Mouse (Mus musculus) limb, embryonic 12.5 days (tissue): ENCODE results near the gene Usp16. TPM values are rescaled to one million over a fixed set of nuclear protein-coding genes. Genes with fewer than 3 reads are reported as not detected.
A peak's percentile ranks its signal among the peaks of the same experiment; 100 is the strongest.
"Not testable (repeated sequence)": the region's sequence is repeated elsewhere in the genome, so short reads cannot be mapped to it uniquely, and the experiment has no call there.

Experiments used
- ATAC-seq: fragments of 200-750 bp; cut with Nextera tagmentation; 2 replicates; pipeline ENCODE4 v1.8.0; 2017; ENCODE audit warnings: low read depth, moderate TSS enrichment; ENCODE audit not compliant: insufficient number of reproducible peaks, insufficient read depth, low FRiP score, low TSS enrichment
- H3K27ac ChIP-seq: fragments of 300-500 bp; sonication (generic); 2 replicates; pipeline ENCODE4 v1.5.1; 2016; ENCODE audit warnings: mild to moderate bottlenecking, moderate library complexity
- H3K27me3 ChIP-seq: fragments of 300-500 bp; sonication (generic); 2 replicates; pipeline ENCODE4 v1.6.1; 2016; ENCODE audit warnings: mild to moderate bottlenecking, moderate library complexity
- H3K36me3 ChIP-seq: fragments of 300-500 bp; sonication (generic); 2 replicates; pipeline ENCODE4 v1.6.1; 2016; ENCODE audit warnings: mild to moderate bottlenecking, moderate library complexity
- H3K4me1 ChIP-seq: fragments of 300-500 bp; sonication (generic); replicated peaks from 2 replicates; pipeline ENCODE4 v1.6.1; 2016
- H3K4me2 ChIP-seq: fragments of 300-500 bp; sonication (generic); 2 replicates; pipeline ENCODE4 v1.6.1; 2016; ENCODE audit warnings: mild to moderate bottlenecking, moderate library complexity
- H3K4me3 ChIP-seq: fragments of 300-500 bp; sonication (generic); replicated peaks from 2 replicates; pipeline ENCODE4 v1.5.1; 2016; ENCODE audit warnings: mild to moderate bottlenecking
- H3K9ac ChIP-seq: fragments of 300-500 bp; sonication (generic); replicated peaks from 2 replicates; pipeline ENCODE4 v1.6.1; 2016; ENCODE audit warnings: mild to moderate bottlenecking, moderate library complexity
- H3K9me3 ChIP-seq: fragments of 300-500 bp; sonication (generic); 2 replicates; pipeline ENCODE4 v1.6.1; 2016; ENCODE audit warnings: mild to moderate bottlenecking, moderate library complexity
- WGBS: fragments of 180-500 bp; shearing (Covaris S2); methylation state at CpG from one replicate; pipeline ENCODE4 v1.1.7; 2016; 5-methylcytosine and 5-hydroxymethylcytosine counted together
- polyA plus RNA-seq: library from polyadenylated mRNA; unstranded; fragments of >200 nt; fragmentation: Nextera tagmentation; extraction: Ambion mirVana; gene quantifications from 2 replicates; pipeline ENCODE4 v1.2.1, GENCODE M21; 2016

The Usp16 gene
- polyA plus RNA-seq, 1 experiment from 2014 or later, result 45.6 TPM

DNA sequence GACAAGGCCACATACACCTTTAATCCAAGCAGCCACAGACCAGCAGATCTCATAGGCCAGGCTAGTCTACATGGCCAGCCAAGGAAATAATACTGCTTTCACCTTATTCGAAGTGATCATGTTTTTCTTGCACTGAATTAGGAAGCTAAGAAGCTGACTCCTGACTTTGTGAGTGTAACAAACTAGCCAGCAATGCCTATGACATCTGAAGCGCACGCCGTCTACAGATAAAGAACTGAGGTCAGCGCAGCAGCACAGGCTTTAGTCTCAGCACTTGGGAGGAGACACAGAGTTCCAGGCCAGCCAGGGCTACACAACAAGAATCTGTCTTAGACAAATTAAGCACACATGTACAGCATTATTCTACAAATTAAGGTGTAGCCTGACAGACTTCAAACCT lies 32.2 kb downstream of the Usp16 start:
- no peaks in the 10 kb centered on the region for H3K27me3 ChIP-seq
- H3K4me1 ChIP-seq, result no peaks in the 10 kb centered on the region
- WGBS, result 94% methylated on average over 5 of the region's 5 CpGs
- peaks cover 94% of the 10 kb centered on the region for H3K36me3 ChIP-seq
- H3K27ac ChIP-seq, result no peak overlapping the region
- H3K4me3 ChIP-seq, result no peak overlapping the region
- no peaks in the 10 kb centered on the region for H3K9me3 ChIP-seq
- H3K9ac ChIP-seq, result no peak overlapping the region
- no peak for ATAC-seq
- H3K4me2 ChIP-seq, result no peak overlapping the region

DNA sequence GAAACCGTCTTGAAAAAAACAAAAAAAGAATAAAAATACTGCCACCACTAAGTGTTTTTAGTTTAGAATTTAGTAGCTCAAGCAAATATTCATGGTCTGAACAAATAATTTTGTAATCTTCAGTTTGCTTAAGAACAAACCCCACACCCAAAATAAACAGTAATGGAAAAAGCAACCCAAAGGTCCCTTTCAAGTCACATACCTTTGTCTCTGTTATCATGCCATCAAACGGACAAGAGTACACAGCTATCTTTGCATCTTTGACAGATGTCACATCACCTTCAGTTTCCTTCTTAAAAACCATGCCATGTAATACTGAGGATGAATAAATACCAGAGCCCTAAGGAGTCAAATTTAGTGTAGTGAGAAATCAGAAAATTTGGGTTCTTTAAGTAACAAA lies 34.1 kb downstream of the Usp16 start:
- no peak for ATAC-seq
- Histone ChIP-seq H3K36me3 (peaks cover 96% of the 10 kb centered on the region), H3K27ac (no peak overlapping the region), H3K4me3 (no peak overlapping the region), H3K27me3 (no peaks in the 10 kb centered on the region), H3K9me3 (no peaks in the 10 kb centered on the region), H3K9ac (no peak overlapping the region), H3K4me1 (no peaks in the 10 kb centered on the region), H3K4me2 (no peak overlapping the region)
- 88% methylated on average over 2 of the region's 2 CpGs for WGBS

DNA sequence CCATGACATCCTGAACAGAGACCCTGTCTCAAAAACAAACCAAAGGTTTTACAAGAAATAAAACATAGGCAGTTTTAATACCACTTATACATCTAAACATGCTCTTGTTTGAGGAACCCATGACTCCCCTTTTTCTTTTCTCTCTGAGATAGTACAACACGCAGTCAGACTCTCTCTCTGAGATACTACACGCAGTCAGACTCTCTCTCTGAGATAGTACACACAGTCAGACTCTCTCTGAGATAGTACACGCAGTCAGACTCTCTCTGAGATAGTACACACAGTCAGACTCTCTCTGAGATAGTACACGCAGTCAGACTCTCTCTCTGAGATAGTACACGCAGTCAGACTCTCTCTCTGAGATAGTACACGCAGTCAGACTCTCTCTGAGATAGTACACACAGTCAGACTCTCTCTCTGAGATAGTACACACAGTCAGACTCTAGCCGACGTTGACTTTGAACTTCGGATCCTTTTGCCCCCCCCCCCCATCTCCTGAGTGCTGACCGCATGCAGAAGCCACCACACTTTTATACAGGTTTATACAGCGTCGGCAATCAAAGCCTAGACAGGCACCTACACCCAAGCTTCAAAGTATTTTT lies 37.8 kb downstream of the Usp16 start:
- not testable (repeated sequence) for H3K27ac ChIP-seq, H3K9me3 ChIP-seq, H3K4me3 ChIP-seq, H3K4me2 ChIP-seq, H3K27me3 ChIP-seq, ATAC-seq, H3K9ac ChIP-seq
- 94% methylated on average over 12 of the region's 12 CpGs for WGBS
- peaks cover 66% of the 10 kb centered on the region for H3K36me3 ChIP-seq
- H3K4me1 ChIP-seq, result peaks cover 13% of the 10 kb centered on the region

DNA sequence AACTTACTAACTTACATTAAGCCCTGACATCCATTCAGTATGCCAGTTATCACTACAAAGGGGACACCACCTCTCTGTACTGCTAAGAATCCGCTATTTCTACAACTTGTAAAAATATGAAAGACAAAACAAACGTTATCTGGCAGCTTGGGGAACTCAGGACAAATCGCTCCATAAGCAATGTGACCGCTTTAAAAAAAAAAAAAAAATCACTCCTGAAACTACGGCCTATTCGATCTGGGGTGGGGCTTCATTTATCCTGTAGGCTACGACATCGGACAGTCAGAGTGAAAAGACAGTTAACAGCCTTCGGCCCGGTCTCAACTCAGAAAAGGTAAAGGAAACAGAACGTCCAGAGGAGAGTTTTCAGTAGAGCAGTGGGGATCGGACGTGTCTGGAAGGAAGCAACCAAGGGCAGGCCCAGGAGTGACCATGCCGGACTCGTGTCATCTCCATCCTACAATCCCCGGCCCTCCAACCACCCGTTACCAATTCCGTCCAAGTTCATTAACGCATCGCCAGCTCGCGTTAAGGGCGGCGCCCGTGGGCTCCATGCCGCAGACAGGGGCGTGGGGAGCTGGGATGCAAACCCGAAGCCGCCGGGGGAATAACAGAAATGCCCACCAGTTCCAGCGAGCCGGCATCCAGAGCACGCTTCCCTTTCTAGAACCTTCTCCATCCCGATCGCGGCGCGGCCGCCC lies 40.6 kb downstream of the Usp16 start:
- Histone ChIP-seq H3K9me3 (no peaks in the 10 kb centered on the region), H3K4me1 (peaks cover 13% of the 10 kb centered on the region), H3K4me3 (peak overlapping the region; percentile 92), H3K36me3 (peaks cover 39% of the 10 kb centered on the region), H3K27me3 (no peaks in the 10 kb centered on the region), H3K4me2 (peak overlapping the region; percentile 83), H3K9ac (peak overlapping the region; percentile 98), H3K27ac (peak overlapping the region; percentile 90)
- under 1% methylated on average over 39 of the region's 39 CpGs for WGBS
- ATAC-seq, result 0 out of 2 replicates have a peak, but pooled peaks have one; percentile 32

DNA sequence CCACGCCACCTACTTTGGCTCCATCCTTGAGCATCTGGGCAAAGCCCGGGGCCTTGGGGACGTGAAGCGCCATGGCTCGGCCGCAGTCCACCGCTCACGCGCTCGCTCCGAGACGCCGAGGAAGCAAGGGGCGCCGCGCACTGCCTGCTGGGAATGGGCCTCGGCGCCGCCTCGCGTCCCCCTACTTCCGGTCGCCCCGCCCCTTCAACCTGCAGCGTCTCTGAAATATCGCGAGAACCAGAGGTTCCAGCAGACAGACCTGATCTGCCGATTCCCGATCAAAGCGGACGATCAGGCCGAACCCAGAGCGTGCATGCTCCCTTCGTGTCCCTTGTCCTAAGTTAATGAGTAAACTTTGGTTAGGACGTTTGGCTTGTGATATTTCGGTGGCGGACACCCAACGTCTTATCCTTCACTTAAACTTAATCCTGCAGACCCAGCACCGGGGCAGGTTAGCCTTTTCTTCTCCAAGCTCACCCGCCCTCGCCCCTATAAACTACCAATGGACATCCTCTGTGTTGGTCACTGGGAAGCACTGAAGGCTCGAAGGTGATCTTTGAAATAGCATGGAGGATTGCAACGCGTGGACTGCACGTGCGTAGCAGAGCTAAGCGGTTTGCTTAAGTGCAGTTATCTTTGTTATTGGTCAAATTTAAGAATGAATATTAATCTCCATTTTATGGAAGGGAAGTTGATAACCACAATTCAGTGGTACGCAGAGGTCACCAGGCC lies 41.4 kb downstream of the Usp16 start, which contains the start of gene Cct8:
TSS of gene Cct8 (minus strand) at position 158 of the 732 bp plus-strand sequence.
- Histone ChIP-seq H3K9ac (peak within 1 kb of the TSS; percentile 98), H3K27ac (peak within 1 kb of the TSS; percentile 90), H3K27me3 (no peaks in the 10 kb centered on the region), H3K36me3 (peaks cover 32% of the 10 kb centered on the region), H3K4me1 (peaks cover 13% of the 10 kb centered on the region), H3K4me3 (peak within 1 kb of the TSS; percentile 92), H3K9me3 (no peaks in the 10 kb centered on the region), H3K4me2 (peak within 1 kb of the TSS; percentile 83)
- 1% methylated on average over 48 of the region's 48 CpGs for WGBS
- ATAC-seq, result peak; percentile 93

DNA sequence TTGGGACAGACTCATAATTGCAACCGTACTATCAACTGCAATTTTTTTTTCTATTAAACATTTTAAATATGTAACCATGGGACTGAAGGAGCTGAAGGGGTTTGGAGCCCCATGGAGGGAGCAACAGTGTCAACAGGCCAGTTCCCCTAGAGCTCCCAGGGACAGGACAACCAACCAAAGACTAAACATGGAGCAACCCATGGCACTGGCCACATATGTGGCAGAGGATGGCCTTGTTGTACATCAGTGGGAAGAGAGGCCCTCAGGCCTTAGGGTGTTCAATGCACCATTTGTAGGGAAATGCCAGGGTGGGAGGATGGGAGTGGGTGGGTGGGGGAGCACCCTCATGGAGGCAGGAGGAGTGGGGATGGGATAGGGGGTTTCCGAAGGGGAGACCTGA lies 42.2 kb downstream of the Usp16 start:
- ATAC-seq, result no peak
- peak overlapping the region; percentile 92 for H3K4me3 ChIP-seq
- no peak overlapping the region for H3K9ac ChIP-seq
- peak overlapping the region; percentile 83 for H3K4me2 ChIP-seq
- H3K36me3 ChIP-seq, result peaks cover 23% of the 10 kb centered on the region
- no peaks in the 10 kb centered on the region for H3K9me3 ChIP-seq
- no peaks in the 10 kb centered on the region for H3K27me3 ChIP-seq
- WGBS, result 89% methylated on average over 2 of the region's 2 CpGs
- H3K4me1 ChIP-seq, result peaks cover 13% of the 10 kb centered on the region
- no peak overlapping the region for H3K27ac ChIP-seq

DNA sequence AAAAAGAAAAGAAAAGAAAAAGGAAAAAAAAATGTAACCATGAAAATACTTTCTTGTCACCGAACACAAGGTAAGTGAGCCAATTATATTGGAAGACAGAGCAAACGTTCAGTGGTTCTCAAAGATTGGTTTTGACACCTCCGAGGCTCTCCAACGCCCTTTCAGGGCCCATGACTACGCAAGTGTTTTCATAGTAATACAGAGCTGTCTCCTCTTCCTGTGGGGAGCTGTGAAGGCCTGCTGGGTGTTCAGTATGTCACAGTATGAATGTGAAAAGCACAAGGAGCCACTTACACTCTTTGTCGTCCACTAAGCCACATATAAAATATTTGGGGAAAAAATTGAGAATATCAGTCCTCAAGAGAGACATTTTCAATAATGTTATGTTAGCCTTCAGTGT lies 42.7 kb downstream of the Usp16 start:
- H3K4me3 ChIP-seq, result no peak overlapping the region
- no peak overlapping the region for H3K9ac ChIP-seq

DNA sequence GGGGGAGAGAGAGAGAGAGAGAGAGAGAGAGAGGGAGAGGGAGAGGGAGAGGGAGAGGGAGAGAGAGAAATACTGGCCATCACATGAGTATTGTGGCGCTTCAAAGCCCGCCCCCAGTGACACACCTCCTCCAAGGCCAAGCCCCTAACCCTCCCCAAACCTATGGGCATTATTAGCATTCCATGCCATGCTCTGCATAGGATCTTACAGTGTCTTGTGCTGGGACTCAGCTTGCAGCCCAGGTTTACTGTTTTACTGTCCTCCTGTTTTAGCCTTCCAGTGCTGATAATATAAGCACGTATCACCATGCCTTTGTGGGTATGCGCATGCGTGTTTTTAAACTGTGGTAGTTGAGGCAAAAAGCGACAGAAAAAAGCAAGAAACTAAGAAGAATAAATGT lies 45.1 kb downstream of the Usp16 start:
- H3K9ac ChIP-seq, result no peak overlapping the region
- no peaks in the 10 kb centered on the region for H3K9me3 ChIP-seq
- H3K4me2 ChIP-seq, result no peak overlapping the region
- H3K4me1 ChIP-seq, result peaks cover 6% of the 10 kb centered on the region
- no peaks in the 10 kb centered on the region for H3K27me3 ChIP-seq
- no peak overlapping the region for H3K27ac ChIP-seq
- ATAC-seq, result no peak
- H3K4me3 ChIP-seq, result no peak overlapping the region
- H3K36me3 ChIP-seq, result no peaks in the 10 kb centered on the region
- 64% methylated on average over 6 of the region's 6 CpGs for WGBS

More for the DNA sequence above, 42.7 kb downstream of the Usp16 start:
- Histone ChIP-seq H3K36me3 (peaks cover 19% of the 10 kb centered on the region), H3K27ac (no peak overlapping the region), H3K27me3 (no peaks in the 10 kb centered on the region), H3K9me3 (no peaks in the 10 kb centered on the region), H3K4me2 (no peak overlapping the region; the same call in 1 of the 2 replicates), H3K4me1 (peaks cover 13% of the 10 kb centered on the region)
- no peak for ATAC-seq
- 87% methylated on average over 6 of the region's 6 CpGs for whole genome bisulfite sequencing

DNA sequence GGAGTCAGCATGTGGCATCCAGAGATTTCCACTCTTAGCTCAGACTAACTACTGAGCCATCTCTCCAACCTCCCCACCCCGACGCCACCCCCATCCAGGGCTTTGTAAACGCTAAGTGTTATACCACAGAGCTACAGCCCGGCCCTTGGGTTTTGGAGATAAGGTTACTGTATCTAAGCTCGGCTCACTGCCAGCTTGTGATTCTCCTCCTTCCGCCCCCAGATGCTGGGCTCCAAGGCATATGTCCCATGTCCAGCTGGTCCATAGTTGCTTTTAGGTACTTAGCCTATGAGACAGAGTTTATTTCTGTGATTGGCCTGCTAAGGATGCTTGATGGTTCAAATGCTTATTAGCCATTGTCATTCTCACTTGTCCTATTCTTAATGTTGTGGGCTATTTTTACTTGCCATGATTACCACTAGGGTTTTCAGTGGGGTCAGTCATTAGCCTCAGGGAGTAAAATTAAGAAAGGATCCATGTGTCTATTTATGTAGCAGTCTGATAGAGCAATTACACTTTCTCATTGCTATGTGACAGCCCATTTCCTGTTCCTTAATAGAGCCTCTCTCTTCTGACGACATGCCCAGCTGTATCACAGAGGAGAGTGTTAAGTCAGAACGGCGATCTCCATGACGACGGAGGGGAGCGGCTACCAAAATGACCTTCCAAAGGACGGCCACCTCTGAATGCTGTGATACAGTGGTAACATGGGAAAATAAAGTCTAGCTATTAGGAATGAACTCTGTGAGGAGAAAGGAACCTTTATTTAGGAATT lies 47.0 kb downstream of the Usp16 start:
- no peak overlapping the region for H3K27ac ChIP-seq
- H3K9me3 ChIP-seq, result no peaks in the 10 kb centered on the region
- H3K36me3 ChIP-seq, result no peaks in the 10 kb centered on the region
- H3K4me2 ChIP-seq, result no peak overlapping the region
- no peak overlapping the region for H3K4me3 ChIP-seq
- no peaks in the 10 kb centered on the region for H3K27me3 ChIP-seq
- peaks cover 4% of the 10 kb centered on the region for H3K4me1 ChIP-seq
- H3K9ac ChIP-seq, result no peak overlapping the region
- WGBS, result 61% methylated on average over 13 of the region's 13 CpGs
- no peak for ATAC-seq

DNA sequence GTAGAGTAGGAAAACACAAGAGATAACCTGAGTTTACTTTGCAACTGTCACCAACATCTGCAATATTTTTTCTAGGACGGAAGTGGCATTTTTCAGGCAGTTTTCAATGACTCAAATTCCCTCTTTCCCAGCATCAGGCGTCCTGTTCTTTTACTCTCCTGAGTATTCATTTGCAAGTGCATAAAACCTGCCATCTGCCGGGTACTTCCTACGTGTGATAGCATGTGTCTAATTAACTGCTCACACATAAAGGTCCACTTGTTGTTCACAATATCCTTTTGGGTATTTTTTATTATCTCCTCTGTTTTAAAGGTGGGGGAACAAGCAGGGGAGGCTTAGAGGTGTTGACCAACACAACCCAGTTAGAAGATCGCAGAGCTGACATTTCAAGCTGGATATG lies 57.2 kb downstream of the Usp16 start:
- Histone ChIP-seq H3K27me3 (no peaks in the 10 kb centered on the region), H3K9me3 (no peaks in the 10 kb centered on the region), H3K4me3 (no peak overlapping the region), H3K4me2 (no peak overlapping the region), H3K36me3 (no peaks in the 10 kb centered on the region), H3K4me1 (no peaks in the 10 kb centered on the region), H3K9ac (no peak overlapping the region), H3K27ac (no peak overlapping the region)
- 49% methylated on average over 5 of the region's 5 CpGs for WGBS
- ATAC-seq, result no peak

DNA sequence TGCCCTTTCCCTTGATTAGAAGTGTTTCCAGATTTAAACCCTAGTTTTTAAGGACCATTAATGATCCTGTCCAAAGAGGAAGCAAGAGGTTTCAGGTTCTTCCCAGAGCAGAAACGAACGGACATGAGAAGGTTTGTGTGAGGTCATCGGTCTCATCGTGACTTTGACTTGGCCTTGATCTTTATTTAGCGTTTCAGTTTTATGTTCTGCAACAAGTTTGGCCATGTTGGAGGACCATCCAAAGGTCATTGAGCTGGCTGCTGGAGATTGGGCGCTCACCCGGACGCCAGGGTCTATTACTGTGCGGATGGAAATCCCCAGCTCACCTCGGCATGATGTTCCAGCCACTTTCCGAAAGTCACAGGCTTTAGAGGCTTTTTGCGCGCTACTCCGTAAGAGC lies 57.8 kb downstream of the Usp16 start:
- Histone ChIP-seq H3K4me3 (no peak overlapping the region), H3K27ac (no peak overlapping the region), H3K4me2 (no peak overlapping the region), H3K9me3 (no peaks in the 10 kb centered on the region), H3K27me3 (no peaks in the 10 kb centered on the region), H3K36me3 (no peaks in the 10 kb centered on the region), H3K9ac (no peak overlapping the region), H3K4me1 (no peaks in the 10 kb centered on the region)
- ATAC-seq, result no peak
- WGBS, result 89% methylated on average over 14 of the region's 14 CpGs
